Mouse (Mus musculus): Measurements from ENCODE around the gene Zdbf2.
A peak's percentile ranks its signal among the peaks of the same experiment; 100 is the strongest.

GRCm38 (mm10) chr1:63246862-63247521 is 26.1 kb upstream of the Zdbf2 start:
- no peak for TF ChIP-seq CHD2 (IDR thresholded peaks at IDR 0.05; ENCODE audit: low read depth, low read length)
- no peak for TF ChIP-seq MAFK (IDR thresholded peaks at IDR 0.05; ENCODE audit: insufficient read depth, low read depth, low read length)
- TF ChIP-seq ZNF384 (IDR thresholded peaks at IDR 0.05; ENCODE audit: low read depth, low read length): peak; percentile 100
